Mouse (Mus musculus) neural tube, embryonic 11.5 days (tissue): ENCODE data around the gene 2210016L21Rik. TPM values are rescaled to one million over a fixed set of nuclear protein-coding genes. Genes with fewer than 3 reads are reported as not detected.
"Not testable (repeated sequence)": the region's sequence is repeated elsewhere in the genome, so short reads cannot be mapped to it uniquely, and the experiment has no call there.

Source experiments
- ATAC-seq: fragments of 200-750 bp; cut with Nextera tagmentation; 2 replicates; pipeline ENCODE4 v1.8.0; 2017; ENCODE audit warnings: moderate number of reproducible peaks, mild to moderate bottlenecking, moderate TSS enrichment, moderate library complexity; ENCODE audit not compliant: insufficient read depth, low FRiP score, low TSS enrichment
- DNase-seq: peaks from one replicate; pipeline ENCODE4 v3.0.0-alpha.2; 2015; ENCODE audit warnings: low spot score
- H3K27ac ChIP-seq: fragments of 300-500 bp; sonication (generic); 2 replicates; pipeline ENCODE4 v1.5.1; 2014; ENCODE audit warnings: low read depth, mild to moderate bottlenecking, low read length
- H3K27me3 ChIP-seq: fragments of 300-500 bp; sonication (generic); 2 replicates; pipeline ENCODE4 v1.6.1; 2014; ENCODE audit warnings: mild to moderate bottlenecking, low read length, mixed read lengths; ENCODE audit not compliant: control insufficient read depth, insufficient read depth
- H3K36me3 ChIP-seq: fragments of 300-500 bp; sonication (generic); 2 replicates; pipeline ENCODE4 v1.6.1; 2014; ENCODE audit warnings: mild to moderate bottlenecking, low read length, moderate library complexity, mixed read lengths; ENCODE audit not compliant: control insufficient read depth, insufficient read depth
- H3K4me1 ChIP-seq: fragments of 300-500 bp; sonication (generic); 2 replicates; pipeline ENCODE4 v1.6.1; 2014; ENCODE audit warnings: low read length, mixed read lengths; ENCODE audit not compliant: control insufficient read depth, insufficient read depth
- H3K4me2 ChIP-seq: fragments of 300-500 bp; sonication (generic); 2 replicates; pipeline ENCODE4 v1.6.1; 2014; ENCODE audit warnings: low read depth, mild to moderate bottlenecking, moderate library complexity
- H3K4me3 ChIP-seq: fragments of 300-500 bp; sonication (generic); 2 replicates; pipeline ENCODE4 v1.5.1; 2014; ENCODE audit warnings: low read depth, low read length
- H3K9ac ChIP-seq: fragments of 300-500 bp; sonication (generic); 2 replicates; pipeline ENCODE4 v1.6.1; 2014; ENCODE audit warnings: mild to moderate bottlenecking, low read length
- H3K9me3 ChIP-seq: fragments of 300-500 bp; sonication (generic); 2 replicates; pipeline ENCODE4 v1.6.1; 2016; ENCODE audit warnings: low read length; ENCODE audit not compliant: control insufficient read depth
- WGBS: fragments of 180-500 bp; shearing (Covaris S2); extraction: QIAGEN DNeasy Blood & Tissue Kit; methylation state at CpG from one replicate; pipeline ENCODE4 v1.1.7; 2014; 5-methylcytosine and 5-hydroxymethylcytosine counted together
- polyA plus RNA-seq: library from polyadenylated mRNA; unstranded; fragments of >200 nt; fragmentation: Nextera tagmentation; extraction: Ambion mirVana; gene quantifications from 2 replicates; pipeline ENCODE4 v1.2.1, GENCODE M21; 2014

2210016L21Rik gene
- polyA plus RNA-seq, 1 experiment from 2014 or later, result 47.2 TPM

GRCm38 (mm10) chr5:114914855-114915254 lies 27.1 kb upstream of the 2210016L21Rik start:
- 81% methylated on average over 8 of the region's 8 CpGs for WGBS
- no peak for DNase-seq
- no peak for ATAC-seq

GRCm38 (mm10) chr5:114915854-114916253 lies 26.1 kb upstream of the 2210016L21Rik start:
- WGBS, result 84% methylated on average over 5 of the region's 5 CpGs
- ATAC-seq (no peak), DNase-seq (no peak)
- Histone ChIP-seq H3K9ac (no peak overlapping the region), H3K4me2 (no peak overlapping the region), H3K4me1 (no peaks in the 10 kb centered on the region), H3K9me3 (no peaks in the 10 kb centered on the region), H3K27ac (no peak overlapping the region), H3K4me3 (no peak overlapping the region), H3K27me3 (no peaks in the 10 kb centered on the region), H3K36me3 (no peaks in the 10 kb centered on the region)

More at GRCm38 (mm10) chr5:114914855-114915254, 27.1 kb upstream of the 2210016L21Rik start:
- Histone ChIP-seq H3K4me2 (no peak overlapping the region), H3K9ac (no peak overlapping the region), H3K9me3 (no peaks in the 10 kb centered on the region), H3K4me3 (no peak overlapping the region), H3K4me1 (no peaks in the 10 kb centered on the region), H3K27ac (no peak overlapping the region), H3K36me3 (no peaks in the 10 kb centered on the region), H3K27me3 (no peaks in the 10 kb centered on the region)

GRCm38 (mm10) chr5:114916777-114917176 lies 25.2 kb upstream of the 2210016L21Rik start:
- Histone ChIP-seq H3K4me2 (no peak overlapping the region), H3K27ac (no peak overlapping the region), H3K4me3 (no peak overlapping the region), H3K9ac (no peak overlapping the region), H3K4me1 (no peaks in the 10 kb centered on the region), H3K36me3 (no peaks in the 10 kb centered on the region), H3K9me3 (no peaks in the 10 kb centered on the region), H3K27me3 (no peaks in the 10 kb centered on the region)
- DNase-seq (no peak), ATAC-seq (no peak)
- WGBS, result 88% methylated on average over 4 of the region's 4 CpGs

DNA sequence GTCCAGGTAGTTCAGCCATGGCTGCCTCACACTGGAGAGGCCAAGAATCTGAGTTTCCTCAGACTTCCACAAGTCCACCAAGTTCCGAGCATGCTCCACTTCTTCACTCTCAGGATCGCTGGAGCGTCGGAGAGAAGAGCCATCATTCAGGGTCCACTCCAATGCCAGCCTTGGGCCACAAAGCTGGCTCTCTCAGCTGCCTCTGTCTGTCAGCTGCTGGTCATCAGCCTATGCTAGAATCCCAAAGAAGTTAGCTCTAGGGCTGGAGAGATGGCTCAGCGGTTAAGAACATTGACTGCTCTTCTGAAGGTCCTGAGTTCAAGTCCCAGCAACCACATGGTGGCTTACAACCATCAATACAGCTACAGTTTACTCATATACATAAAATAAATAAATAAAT lies 24.6 kb upstream of the 2210016L21Rik start:
- not testable (repeated sequence) for H3K36me3 ChIP-seq, H3K4me3 ChIP-seq, DNase-seq, H3K9me3 ChIP-seq, H3K4me2 ChIP-seq, H3K9ac ChIP-seq, ATAC-seq, H3K27ac ChIP-seq, H3K4me1 ChIP-seq, H3K27me3 ChIP-seq
- 91% methylated on average over 5 of the region's 5 CpGs for WGBS

DNA sequence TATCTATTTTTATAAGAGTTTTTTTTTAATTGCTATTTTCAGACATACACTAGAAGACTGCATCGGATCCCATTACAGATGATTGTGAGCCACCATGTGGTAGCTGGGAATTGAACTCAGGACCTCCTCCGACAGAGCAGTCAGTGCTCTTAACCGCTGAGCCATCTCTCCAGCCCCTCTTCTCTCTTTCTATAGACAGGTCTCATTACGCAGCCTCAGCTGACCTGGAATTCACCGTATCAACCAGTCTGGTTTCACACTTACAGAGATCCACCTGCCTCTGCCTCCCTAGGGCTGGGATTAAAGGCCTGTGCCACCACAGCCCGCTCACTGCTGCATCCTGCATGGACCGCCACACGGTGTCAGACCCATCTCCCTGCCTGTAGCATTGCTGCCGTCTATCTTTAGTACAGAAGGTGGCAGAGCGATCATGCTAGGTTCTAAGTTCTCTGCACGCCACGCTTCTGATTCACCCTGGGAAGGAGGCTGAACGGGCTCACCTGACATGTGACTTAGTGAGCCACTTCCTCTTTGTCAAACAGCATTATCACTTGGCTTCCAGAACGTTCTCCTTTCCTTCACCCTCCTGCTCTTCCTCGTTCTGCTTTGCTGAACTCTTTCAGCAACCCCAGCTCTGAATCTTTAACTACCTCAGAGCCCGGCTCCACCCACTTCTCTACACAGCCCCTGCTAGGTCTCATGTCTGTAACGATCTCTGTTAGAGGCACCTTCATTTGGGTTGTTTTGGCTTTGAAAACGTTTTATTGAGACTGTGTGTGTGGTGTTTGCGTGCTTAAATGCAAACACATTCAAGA lies 20.2 kb upstream of the 2210016L21Rik start:
- WGBS, result 84% methylated on average over 19 of the region's 19 CpGs
- DNase-seq, result no peak
- no peak overlapping the region for H3K4me3 ChIP-seq
- H3K9ac ChIP-seq, result no peak overlapping the region
- H3K9me3 ChIP-seq, result no peaks in the 10 kb centered on the region
- H3K4me2 ChIP-seq, result no peak overlapping the region
- no peaks in the 10 kb centered on the region for H3K4me1 ChIP-seq
- no peaks in the 10 kb centered on the region for H3K36me3 ChIP-seq
- no peak for ATAC-seq
- no peak overlapping the region for H3K27ac ChIP-seq
- H3K27me3 ChIP-seq, result no peaks in the 10 kb centered on the region

DNA sequence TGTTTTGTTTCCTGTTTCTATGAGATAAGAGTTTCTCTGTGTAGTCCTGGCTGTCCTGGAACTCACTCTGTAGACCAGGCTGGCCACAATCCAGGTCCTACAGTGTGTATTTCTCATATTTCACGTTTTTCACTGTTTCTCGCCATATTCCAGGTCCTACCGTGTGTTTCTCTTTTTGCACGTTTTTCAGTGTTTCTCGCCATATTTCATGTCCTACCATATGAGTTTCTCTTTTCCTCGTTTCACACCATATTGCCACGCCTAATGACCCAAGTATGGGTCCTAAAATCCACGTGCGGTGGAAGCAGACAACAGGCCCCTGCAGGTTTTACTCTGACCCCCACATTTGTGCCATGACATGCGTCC lies 19.6 kb upstream of the 2210016L21Rik start:
- no peak overlapping the region for H3K27ac ChIP-seq
- ATAC-seq (no peak), DNase-seq (no peak)
- H3K27me3 ChIP-seq, result no peaks in the 10 kb centered on the region
- no peak overlapping the region for H3K9ac ChIP-seq
- H3K4me2 ChIP-seq, result no peak overlapping the region
- H3K36me3 ChIP-seq, result no peaks in the 10 kb centered on the region
- H3K4me3 ChIP-seq, result no peak overlapping the region
- no peaks in the 10 kb centered on the region for H3K4me1 ChIP-seq
- 69% methylated on average over 10 of the region's 10 CpGs for WGBS
- no peaks in the 10 kb centered on the region for H3K9me3 ChIP-seq

DNA sequence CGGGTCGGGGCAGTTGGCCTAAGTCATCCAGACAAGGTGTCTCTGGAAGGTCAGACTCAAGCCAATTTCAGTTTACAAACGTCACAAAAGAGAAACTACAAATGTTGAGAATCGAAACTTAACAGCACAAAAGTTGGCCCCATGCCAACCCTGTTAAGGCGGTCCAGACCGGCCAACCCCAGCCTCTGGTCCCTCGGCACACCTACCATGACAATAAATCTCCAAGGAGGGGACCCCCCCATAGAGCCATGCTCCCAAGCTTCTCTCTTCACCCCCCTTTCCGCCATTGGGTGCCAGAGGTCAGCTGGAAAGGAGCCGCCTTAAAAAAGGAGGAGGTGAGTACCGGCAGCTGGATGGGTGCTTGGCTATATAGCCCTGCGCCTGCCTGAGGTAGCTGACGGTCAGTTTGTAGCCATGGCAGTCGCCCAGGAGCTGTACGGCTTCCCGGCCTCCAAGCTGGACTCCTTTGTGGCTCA lies 18.9 kb upstream of the 2210016L21Rik start, which contains the start of gene Oasl1:
Gene Oasl1, plus strand, starts transcription at position 243 of the 476 bp plus-strand sequence.
- H3K4me1 ChIP-seq, result no peaks in the 10 kb centered on the region
- no peak within 1 kb of the TSS for H3K27ac ChIP-seq
- 59% methylated on average over 15 of the region's 15 CpGs for WGBS
- H3K9ac ChIP-seq, result no peak within 1 kb of the TSS
- H3K36me3 ChIP-seq, result no peaks in the 10 kb centered on the region
- H3K4me3 ChIP-seq, result no peak within 1 kb of the TSS
- H3K27me3 ChIP-seq, result no peaks in the 10 kb centered on the region
- H3K9me3 ChIP-seq, result no peaks in the 10 kb centered on the region
- H3K4me2 ChIP-seq, result no peak within 1 kb of the TSS
- ATAC-seq, result no peak
- no peak for DNase-seq

- H3K27ac ChIP-seq, result no peak overlapping the region
- H3K4me1 ChIP-seq, result no peaks in the 10 kb centered on the region
- H3K9ac ChIP-seq, result no peak overlapping the region
- no peaks in the 10 kb centered on the region for H3K9me3 ChIP-seq
- no peak overlapping the region for H3K4me2 ChIP-seq
- DNase-seq, result no peak
- H3K36me3 ChIP-seq, result no peaks in the 10 kb centered on the region
- no peak overlapping the region for H3K4me3 ChIP-seq
- H3K27me3 ChIP-seq, result no peaks in the 10 kb centered on the region
- 65% methylated on average over 1 of the region's 1 CpGs for WGBS
- no peak for ATAC-seq
These were observed 15.7 kb upstream of the 2210016L21Rik start for GRCm38 (mm10) chr5:114926153-114926684.

DNA sequence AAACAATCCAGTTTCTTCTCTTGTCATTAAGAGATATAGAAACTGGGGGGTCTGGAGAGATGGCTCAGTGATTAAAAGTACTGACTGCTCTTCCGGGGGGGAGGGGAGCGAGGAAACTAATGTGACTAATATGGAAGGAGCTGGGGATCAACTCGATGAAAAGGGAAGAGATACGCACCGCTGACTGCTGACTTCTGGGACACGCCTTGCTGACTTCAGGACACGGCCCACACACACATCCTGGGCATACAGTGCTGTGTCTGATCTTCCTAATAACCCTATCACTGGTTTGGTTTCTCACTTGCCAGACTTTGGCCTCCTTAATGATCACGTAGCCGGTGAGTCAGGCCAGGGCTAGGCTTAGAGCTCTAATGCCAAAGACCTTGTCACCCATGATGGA lies 15.2 kb upstream of the 2210016L21Rik start:
- DNase-seq (no peak), ATAC-seq (no peak)
- no peak overlapping the region for H3K9ac ChIP-seq
- H3K27me3 ChIP-seq, result no peaks in the 10 kb centered on the region
- H3K27ac ChIP-seq, result no peak overlapping the region
- H3K9me3 ChIP-seq, result no peaks in the 10 kb centered on the region
- H3K4me1 ChIP-seq, result no peaks in the 10 kb centered on the region
- no peaks in the 10 kb centered on the region for H3K36me3 ChIP-seq
- no peak overlapping the region for H3K4me3 ChIP-seq
- 84% methylated on average over 9 of the region's 9 CpGs for WGBS
- H3K4me2 ChIP-seq, result no peak overlapping the region
